Mouse (Mus musculus) ES-Bruce4 (cell line): Measurements from ENCODE around the gene Fam192a.

Experiments used
- CTCF ChIP-seq: IDR thresholded peaks from one replicate; pipeline ENCODE4 v1.8.1; 2011; ENCODE audit warnings: low read depth, low read length
- EP300 ChIP-seq: IDR thresholded peaks from 2 replicates; pipeline ENCODE4 v1.6.1; 2011; ENCODE audit warnings: low read depth, low read length; ENCODE audit not compliant: insufficient read depth
- POLR2A ChIP-seq: IDR thresholded peaks from one replicate; pipeline ENCODE4 v1.8.1; 2011; ENCODE audit warnings: low read length; ENCODE audit not compliant: insufficient read depth

DNA sequence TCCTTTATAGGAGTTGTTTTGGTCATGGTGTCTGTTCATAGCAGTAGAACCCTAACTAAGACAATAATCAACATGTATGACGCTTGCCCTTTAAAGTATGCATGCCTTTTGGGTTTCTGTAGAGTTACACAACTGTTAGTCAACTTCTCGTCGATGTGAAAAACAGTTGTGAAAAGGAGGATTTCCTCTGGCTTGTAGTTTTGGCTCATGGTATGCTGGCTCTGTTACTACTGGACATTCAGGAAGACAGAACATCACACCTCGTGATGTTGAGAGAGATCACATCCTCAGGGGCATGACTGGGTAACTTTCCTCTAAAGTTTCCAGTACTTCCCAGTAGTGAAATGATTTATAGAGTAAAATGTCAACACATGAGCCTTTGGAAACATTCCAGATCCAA lies 71.2 kb downstream of the Fam192a start:
- TF ChIP-seq EP300 (no peak), POLR2A (no peak), CTCF (no peak)
